Mouse (Mus musculus): ENCODE results near the gene Src. TPM values are rescaled to one million over a fixed set of nuclear protein-coding genes. Genes with fewer than 3 reads are reported as not detected.
A peak's percentile ranks its signal among the peaks of the same experiment; 100 is the strongest.

The Src gene
- polyA plus RNA-seq, 1 experiment, result 31.8 TPM

- Histone ChIP-seq H3K4me1 (ENCODE audit: control insufficient read depth, insufficient read depth, low read length) (peaks cover 12% of the 10 kb centered on the region; the same call in 1 of the 2 replicates), H3K27me3 (replicated peaks; ENCODE audit: control insufficient read depth, insufficient read depth, low read length) (no peaks in the 10 kb centered on the region), H3K4me3 (ENCODE audit: insufficient read depth, low read depth, low read length) (no peak overlapping the region), H3K27ac (ENCODE audit: insufficient read depth, low read depth, low read length) (no peak overlapping the region), H3K36me3 (ENCODE audit: control insufficient read depth, insufficient read depth, low read length) (no peaks in the 10 kb centered on the region)
- 100% methylated on average over 3 of the region's 3 CpGs for WGBS
- no peak for TF ChIP-seq POLR2A (IDR thresholded peaks at IDR 0.05; ENCODE audit: low read depth, low read length)
- no peak for TF ChIP-seq CTCF (conservative IDR thresholded peaks at IDR 0.05; ENCODE audit: insufficient read depth, insufficient read length, low read depth, low read length)
- DNase-seq, result no peak
Observed at GRCm38 (mm10) chr2:157437123-157437522, 18.9 kb downstream of the Src start.

GRCm38 (mm10) chr2:157441363-157441762, 23.1 kb downstream of the Src start:
- H3K27me3 ChIP-seq (replicated peaks; ENCODE audit: control insufficient read depth, insufficient read depth, low read length), result no peaks in the 10 kb centered on the region
- no peak overlapping the region for H3K27ac ChIP-seq (ENCODE audit: insufficient read depth, low read depth, low read length)
- no peaks in the 10 kb centered on the region for H3K36me3 ChIP-seq (ENCODE audit: control insufficient read depth, insufficient read depth, low read length)
- 100% methylated on average over 1 of the region's 1 CpGs for WGBS
- H3K4me3 ChIP-seq (ENCODE audit: insufficient read depth, low read depth, low read length), result no peak overlapping the region
- DNase-seq, result no peak
- H3K4me1 ChIP-seq (ENCODE audit: control insufficient read depth, insufficient read depth, low read length), result no peaks in the 10 kb centered on the region
- TF ChIP-seq CTCF (conservative IDR thresholded peaks at IDR 0.05; ENCODE audit: insufficient read depth, insufficient read length, low read depth, low read length), result peak; percentile 23; the same call in 1 of the 2 replicates
- TF ChIP-seq POLR2A (IDR thresholded peaks at IDR 0.05; ENCODE audit: low read depth, low read length), result no peak

- TF ChIP-seq POLR2A (IDR thresholded peaks at IDR 0.05; ENCODE audit: low read depth, low read length) (no peak), CTCF (conservative IDR thresholded peaks at IDR 0.05; ENCODE audit: insufficient read depth, insufficient read length, low read depth, low read length) (no peak)
- Histone ChIP-seq H3K36me3 (ENCODE audit: control insufficient read depth, insufficient read depth, low read length) (no peaks in the 10 kb centered on the region), H3K27me3 (replicated peaks; ENCODE audit: control insufficient read depth, insufficient read depth, low read length) (no peaks in the 10 kb centered on the region), H3K27ac (ENCODE audit: insufficient read depth, low read depth, low read length) (no peak overlapping the region), H3K4me1 (ENCODE audit: control insufficient read depth, insufficient read depth, low read length) (no peaks in the 10 kb centered on the region), H3K4me3 (ENCODE audit: insufficient read depth, low read depth, low read length) (no peak overlapping the region)
- 69% methylated on average over 15 of the region's 15 CpGs for WGBS
- DNase-seq, result no peak
Observed at GRCm38 (mm10) chr2:157447297-157448158, 29.3 kb downstream of the Src start.

- 80% methylated on average over 7 of the region's 7 CpGs for WGBS
- DNase-seq, result no peak
- Histone ChIP-seq H3K4me1 (ENCODE audit: control insufficient read depth, insufficient read depth, low read length) (no peaks in the 10 kb centered on the region), H3K27me3 (replicated peaks; ENCODE audit: control insufficient read depth, insufficient read depth, low read length) (no peaks in the 10 kb centered on the region), H3K4me3 (ENCODE audit: insufficient read depth, low read depth, low read length) (no peak overlapping the region), H3K36me3 (ENCODE audit: control insufficient read depth, insufficient read depth, low read length) (no peaks in the 10 kb centered on the region), H3K27ac (ENCODE audit: insufficient read depth, low read depth, low read length) (no peak overlapping the region)
- TF ChIP-seq POLR2A (IDR thresholded peaks at IDR 0.05; ENCODE audit: low read depth, low read length) (no peak), CTCF (conservative IDR thresholded peaks at IDR 0.05; ENCODE audit: insufficient read depth, insufficient read length, low read depth, low read length) (no peak)
Observed at GRCm38 (mm10) chr2:157448356-157448755, 30.1 kb downstream of the Src start.

- no peak for DNase-seq
- Histone ChIP-seq H3K4me3 (ENCODE audit: insufficient read depth, low read depth, low read length) (no peak overlapping the region), H3K27ac (ENCODE audit: insufficient read depth, low read depth, low read length) (no peak overlapping the region), H3K4me1 (ENCODE audit: control insufficient read depth, insufficient read depth, low read length) (no peaks in the 10 kb centered on the region), H3K27me3 (replicated peaks; ENCODE audit: control insufficient read depth, insufficient read depth, low read length) (no peaks in the 10 kb centered on the region), H3K36me3 (ENCODE audit: control insufficient read depth, insufficient read depth, low read length) (no peaks in the 10 kb centered on the region)
- TF ChIP-seq POLR2A (IDR thresholded peaks at IDR 0.05; ENCODE audit: low read depth, low read length) (no peak), CTCF (conservative IDR thresholded peaks at IDR 0.05; ENCODE audit: insufficient read depth, insufficient read length, low read depth, low read length) (no peak)
- WGBS, result 79% methylated on average over 3 of the region's 3 CpGs
Observed at GRCm38 (mm10) chr2:157450905-157451304, 32.7 kb downstream of the Src start.

GRCm38 (mm10) chr2:157451372-157452040, 33.3 kb downstream of the Src start:
- Histone ChIP-seq H3K27me3 (replicated peaks; ENCODE audit: control insufficient read depth, insufficient read depth, low read length) (no peaks in the 10 kb centered on the region), H3K4me1 (ENCODE audit: control insufficient read depth, insufficient read depth, low read length) (peaks cover 1% of the 10 kb centered on the region; the same call in 1 of the 2 replicates), H3K27ac (ENCODE audit: insufficient read depth, low read depth, low read length) (no peak overlapping the region), H3K36me3 (ENCODE audit: control insufficient read depth, insufficient read depth, low read length) (no peaks in the 10 kb centered on the region), H3K4me3 (ENCODE audit: insufficient read depth, low read depth, low read length) (no peak overlapping the region)
- no peak for DNase-seq
- 89% methylated on average over 7 of the region's 7 CpGs for WGBS
- TF ChIP-seq CTCF (conservative IDR thresholded peaks at IDR 0.05; ENCODE audit: insufficient read depth, insufficient read length, low read depth, low read length) (no peak), POLR2A (IDR thresholded peaks at IDR 0.05; ENCODE audit: low read depth, low read length) (no peak)

Data from kidney, adult 2 months (tissue).